Mouse (Mus musculus) intestine, embryonic 14.5 days (tissue): Measurements from ENCODE around the gene Lrguk. TPM values are rescaled to one million over a fixed set of nuclear protein-coding genes. Genes with fewer than 3 reads are reported as not detected.
A peak's percentile ranks its signal among the peaks of the same experiment; 100 is the strongest.

Source experiments
- ATAC-seq: fragments of 200-750 bp; cut with Nextera tagmentation; replicated peaks from 2 replicates; pipeline ENCODE4 v1.8.0; 2017; ENCODE audit warnings: low read depth, moderate number of reproducible peaks, moderate TSS enrichment, moderate library complexity; ENCODE audit not compliant: low FRiP score, low TSS enrichment
- DNase-seq: peaks from one replicate; pipeline ENCODE4 v3.0.0-alpha.2; 2018; ENCODE audit warnings: low spot score
- H3K27ac ChIP-seq: fragments of 300-500 bp; sonication (generic); 2 replicates; pipeline ENCODE4 v1.5.1; 2014; ENCODE audit warnings: low read depth, mild to moderate bottlenecking, control low read depth
- H3K27me3 ChIP-seq: fragments of 300-500 bp; sonication (generic); replicated peaks from 2 replicates; pipeline ENCODE4 v1.6.1; 2014; ENCODE audit warnings: low read length, control low read depth; ENCODE audit not compliant: control insufficient read depth, insufficient read depth
- H3K36me3 ChIP-seq: fragments of 300-500 bp; sonication (generic); 2 replicates; pipeline ENCODE4 v1.6.1; 2014; ENCODE audit warnings: low read length, control low read depth; ENCODE audit not compliant: control insufficient read depth, insufficient read depth
- H3K4me1 ChIP-seq: fragments of 300-500 bp; sonication (generic); replicated peaks from 2 replicates; pipeline ENCODE4 v1.6.1; 2014; ENCODE audit warnings: low read length, control low read depth, mixed read lengths; ENCODE audit not compliant: control insufficient read depth, insufficient read depth
- H3K4me2 ChIP-seq: fragments of 300-500 bp; sonication (generic); 2 replicates; pipeline ENCODE4 v1.6.1; 2014; ENCODE audit warnings: low read length
- H3K4me3 ChIP-seq: fragments of 300-500 bp; sonication (generic); 2 replicates; pipeline ENCODE4 v1.5.1; 2014; ENCODE audit warnings: low read depth, low read length, control low read depth, mixed read lengths
- H3K9ac ChIP-seq: fragments of 300-500 bp; sonication (generic); 2 replicates; pipeline ENCODE4 v1.6.1; 2014; ENCODE audit warnings: mild to moderate bottlenecking, low read length
- H3K9me3 ChIP-seq: fragments of 300-500 bp; sonication (generic); 2 replicates; pipeline ENCODE4 v1.6.1; 2016; ENCODE audit warnings: low read length, control low read depth; ENCODE audit not compliant: control insufficient read depth
- WGBS: fragments of 180-500 bp; shearing (Covaris S2); extraction: QIAGEN DNeasy Blood & Tissue Kit; methylation state at CpG from one replicate; pipeline ENCODE4 v1.1.7; 2014; 5-methylcytosine and 5-hydroxymethylcytosine counted together
- polyA plus RNA-seq: library from polyadenylated mRNA; unstranded; fragments of >200 nt; fragmentation: Nextera tagmentation; extraction: Ambion mirVana; gene quantifications from 2 replicates; pipeline ENCODE4 v1.2.1, GENCODE M21; 2014

The Lrguk gene
- polyA plus RNA-seq, 1 experiment from 2014 or later = 0.74 TPM

DNA sequence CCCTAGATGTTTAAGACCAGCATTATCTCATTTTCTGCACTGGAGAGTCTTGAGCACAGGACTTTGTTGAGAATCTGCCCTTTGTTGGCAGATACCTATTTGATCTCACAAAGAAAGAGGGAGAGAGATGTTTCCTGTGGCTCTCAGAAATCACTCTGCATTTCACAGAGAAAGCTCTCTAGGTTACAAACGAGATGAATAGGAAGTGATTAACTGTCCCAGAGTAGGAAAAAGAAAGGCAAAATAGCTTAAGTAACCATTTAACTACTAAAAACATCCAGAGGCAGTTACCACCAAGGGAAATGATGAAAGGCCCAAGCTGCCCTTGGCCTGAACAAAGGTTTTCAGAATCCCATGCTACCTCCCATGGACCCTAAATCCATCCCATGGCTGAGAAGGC, 26.2 kb upstream of the Lrguk start:
- no peaks in the 10 kb centered on the region for H3K4me1 ChIP-seq
- H3K27ac ChIP-seq = no peak overlapping the region
- DNase-seq (no peak), ATAC-seq (no peak)
- no peaks in the 10 kb centered on the region for H3K27me3 ChIP-seq
- no peak overlapping the region for H3K4me2 ChIP-seq
- H3K4me3 ChIP-seq = no peak overlapping the region
- 41% methylated on average over 1 of the region's 1 CpGs for WGBS
- no peaks in the 10 kb centered on the region for H3K36me3 ChIP-seq
- no peaks in the 10 kb centered on the region for H3K9me3 ChIP-seq
- no peak overlapping the region for H3K9ac ChIP-seq

DNA sequence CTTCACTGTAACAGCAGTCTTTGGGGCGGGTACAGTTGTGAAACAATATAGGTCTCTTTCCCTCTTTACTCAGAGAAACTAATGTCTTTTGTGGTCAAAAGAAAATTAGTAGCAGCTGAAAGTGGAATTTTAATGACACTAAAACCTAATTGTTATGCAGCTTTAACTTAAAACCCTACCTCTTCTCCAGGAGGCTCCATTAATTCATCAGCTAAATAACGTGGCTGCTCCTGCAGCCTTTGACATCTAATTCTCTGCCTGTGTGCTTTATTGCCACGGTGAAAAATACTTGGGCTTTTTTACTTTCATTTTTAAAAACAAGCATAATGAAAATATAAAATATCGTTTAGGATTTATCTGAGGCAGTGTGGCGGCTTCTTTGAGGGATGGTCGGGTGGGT, 15.8 kb upstream of the Lrguk start:
- Histone ChIP-seq H3K9ac (no peak overlapping the region), H3K27me3 (no peaks in the 10 kb centered on the region), H3K4me3 (no peak overlapping the region), H3K36me3 (no peaks in the 10 kb centered on the region), H3K27ac (no peak overlapping the region), H3K4me1 (no peaks in the 10 kb centered on the region), H3K4me2 (no peak overlapping the region), H3K9me3 (no peaks in the 10 kb centered on the region; the same call in 1 of the 2 replicates)
- ATAC-seq (no peak), DNase-seq (no peak)
- WGBS = 76% methylated on average over 6 of the region's 6 CpGs

DNA sequence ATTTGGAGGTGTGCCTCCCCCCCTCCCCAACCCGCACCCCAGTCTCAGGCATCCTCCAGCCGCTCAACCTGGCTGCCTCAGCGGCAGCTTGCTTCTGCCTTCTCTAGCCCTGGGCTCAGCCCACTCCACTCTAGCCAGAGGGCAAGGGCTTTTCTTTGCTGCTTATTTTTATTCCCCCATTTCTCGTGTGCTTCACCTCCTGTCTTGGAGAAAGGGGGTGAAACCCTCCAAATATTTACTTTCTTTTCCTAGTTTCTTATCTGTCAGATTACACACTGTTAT, 439 bp downstream of the Lrguk start:
- DNase-seq (no peak), ATAC-seq (peak; percentile 79; the same call in 1 of the 2 replicates)
- Histone ChIP-seq H3K27ac (no peak overlapping the region), H3K9me3 (no peaks in the 10 kb centered on the region), H3K27me3 (no peaks in the 10 kb centered on the region), H3K4me1 (0 out of 2 replicates have a peak, but pooled peaks cover 4% of the 10 kb centered on the region), H3K4me2 (peak overlapping the region; percentile 84), H3K9ac (peak overlapping the region; percentile 52), H3K36me3 (no peaks in the 10 kb centered on the region), H3K4me3 (peak overlapping the region; percentile 64)
- WGBS = 0% methylated on average over 4 of the region's 4 CpGs

DNA sequence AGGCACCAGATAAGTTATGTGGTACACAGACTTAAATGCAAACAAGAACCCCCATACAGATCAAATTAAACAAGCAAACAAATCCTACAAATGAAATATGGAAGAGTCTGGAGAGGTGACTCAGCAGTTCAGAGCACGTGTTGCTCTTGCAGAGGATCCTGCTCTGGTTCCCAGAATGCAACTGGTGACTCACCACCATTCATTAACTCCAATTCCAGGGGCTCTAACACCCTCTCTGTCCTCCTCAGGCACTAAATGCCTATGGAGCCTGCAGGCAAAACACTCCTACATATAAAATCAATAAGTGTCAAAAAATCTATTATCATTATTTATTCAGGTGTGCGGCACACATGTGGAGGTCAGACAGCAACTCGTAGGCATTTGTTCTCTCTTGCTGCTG, 4.8 kb downstream of the Lrguk start:
- H3K36me3 ChIP-seq = no peaks in the 10 kb centered on the region
- ATAC-seq = no peak
- WGBS = 56% methylated on average over 3 of the region's 3 CpGs
- no peak for DNase-seq
- H3K27ac ChIP-seq = no peak overlapping the region
- H3K9me3 ChIP-seq = no peaks in the 10 kb centered on the region
- H3K4me1 ChIP-seq = no peaks in the 10 kb centered on the region
- H3K4me2 ChIP-seq = no peak overlapping the region
- H3K9ac ChIP-seq = no peak overlapping the region
- H3K4me3 ChIP-seq = no peak overlapping the region
- H3K27me3 ChIP-seq = no peaks in the 10 kb centered on the region

DNA sequence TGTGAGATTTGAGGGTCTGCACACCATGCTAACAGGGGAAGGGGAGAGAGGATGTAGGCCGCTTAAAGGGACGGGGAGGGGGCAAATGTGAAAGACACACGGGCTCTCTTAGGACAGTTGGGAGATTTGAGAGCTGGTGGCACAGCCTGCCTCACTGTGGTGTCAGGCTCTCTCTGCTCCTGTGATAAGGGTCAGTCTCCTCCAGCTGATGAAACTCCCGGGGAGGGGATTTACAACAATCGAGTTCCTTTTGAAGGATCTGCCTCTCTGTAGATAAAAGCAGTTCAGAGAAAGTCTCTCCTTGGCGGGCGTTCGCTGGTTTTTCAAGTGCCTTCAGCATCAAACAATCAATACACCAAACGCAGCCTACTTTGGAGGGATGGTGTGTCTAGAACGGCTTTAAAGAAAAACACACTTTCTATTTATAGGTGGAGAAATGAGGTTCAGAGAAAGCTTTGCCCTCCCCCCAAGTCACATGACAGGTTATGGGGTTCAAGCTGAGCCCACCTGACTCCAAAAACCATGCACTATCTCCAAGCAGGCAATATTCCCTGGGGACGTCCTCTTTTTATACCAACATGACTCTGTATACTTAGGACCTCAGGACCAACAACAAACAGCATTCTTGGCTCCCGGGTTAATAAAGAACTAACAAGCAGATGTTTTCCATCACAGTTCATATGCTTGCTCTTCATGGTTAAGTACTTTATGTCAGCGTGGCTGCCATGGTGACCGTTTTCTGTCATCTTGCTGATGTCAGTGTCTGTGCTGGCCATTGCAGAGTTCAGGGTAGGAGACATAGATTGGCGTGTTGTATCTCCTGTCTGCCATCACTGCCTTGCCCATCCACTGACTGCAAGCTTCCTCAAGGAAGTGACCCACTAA, 5.6 kb downstream of the Lrguk start:
- Histone ChIP-seq H3K36me3 (no peaks in the 10 kb centered on the region), H3K9me3 (no peaks in the 10 kb centered on the region), H3K27ac (no peak overlapping the region), H3K9ac (no peak overlapping the region), H3K4me2 (no peak overlapping the region), H3K4me3 (no peak overlapping the region), H3K4me1 (no peaks in the 10 kb centered on the region), H3K27me3 (no peaks in the 10 kb centered on the region)
- ATAC-seq = no peak
- DNase-seq = no peak
- WGBS = 33% methylated on average over 15 of the region's 15 CpGs

DNA sequence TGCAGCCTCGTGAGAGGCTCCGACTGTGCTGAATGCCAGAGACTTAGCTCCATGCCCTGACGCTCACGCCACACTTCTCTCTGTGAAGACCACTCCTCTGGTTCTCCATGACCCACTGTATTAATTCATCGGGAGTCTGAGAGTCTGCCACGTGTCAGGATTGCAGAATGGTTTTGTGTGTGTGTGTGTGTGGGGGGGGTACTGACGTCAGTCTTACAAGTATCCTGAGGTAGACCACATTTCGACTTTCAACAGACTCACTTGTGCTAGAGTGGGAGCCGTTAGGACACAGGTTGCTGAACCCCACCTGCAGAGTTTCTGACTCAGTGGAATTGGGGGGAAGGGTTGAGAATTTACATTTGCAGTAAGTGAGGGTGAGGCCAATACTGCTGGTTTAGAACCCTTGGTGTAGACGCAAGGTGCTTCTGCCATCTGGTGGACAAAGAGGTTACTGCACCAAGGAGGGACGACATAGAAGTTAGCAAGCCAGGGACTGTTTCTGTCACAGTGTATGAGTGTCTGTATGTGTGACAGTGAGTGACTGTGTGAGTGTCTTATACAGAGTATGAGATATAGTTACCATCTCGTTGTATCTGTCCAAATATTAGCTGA, 11.5 kb downstream of the Lrguk start:
- Histone ChIP-seq H3K4me2 (no peak overlapping the region), H3K9ac (no peak overlapping the region), H3K4me3 (no peak overlapping the region), H3K9me3 (no peaks in the 10 kb centered on the region), H3K27ac (no peak overlapping the region), H3K4me1 (no peaks in the 10 kb centered on the region), H3K36me3 (no peaks in the 10 kb centered on the region), H3K27me3 (no peaks in the 10 kb centered on the region)
- ATAC-seq = 0 out of 2 replicates have a peak, but pooled peaks have one; percentile 36
- 47% methylated on average over 12 of the region's 12 CpGs for WGBS
- peak; percentile 88 for DNase-seq

DNA sequence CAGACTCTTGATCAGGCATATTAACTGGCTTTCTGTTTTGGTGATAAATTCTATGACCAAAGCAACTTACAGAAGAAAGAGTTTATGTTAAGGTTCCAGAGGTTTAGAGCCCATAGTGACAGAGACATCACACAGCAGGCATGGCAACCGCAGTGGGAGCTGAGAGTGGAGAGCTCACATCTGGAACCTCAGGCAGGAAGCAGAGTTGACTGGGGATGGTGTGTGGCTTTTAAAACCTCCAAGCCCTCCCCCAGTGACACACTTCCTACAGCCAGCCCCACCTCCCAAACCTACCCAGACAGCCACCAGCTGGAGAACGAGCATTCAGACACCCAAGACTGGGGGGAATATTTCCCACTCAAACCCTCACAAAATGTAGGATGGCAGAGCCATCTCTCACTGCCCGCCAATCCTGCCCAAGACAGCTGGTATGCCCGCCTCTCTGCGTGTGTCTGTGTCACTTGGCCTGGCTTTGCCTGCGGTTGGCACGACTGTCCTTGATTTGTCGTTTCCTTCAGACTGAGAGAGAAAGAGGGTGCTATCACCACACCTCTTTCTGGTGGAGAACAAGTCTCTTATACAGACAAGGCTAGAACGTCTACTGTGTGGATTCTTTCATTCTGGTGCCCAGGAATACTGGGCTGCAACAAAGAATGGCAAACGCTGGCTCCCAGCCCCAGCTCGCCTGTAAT, 12.5 kb downstream of the Lrguk start:
- Histone ChIP-seq H3K4me2 (no peak overlapping the region), H3K4me1 (no peaks in the 10 kb centered on the region), H3K36me3 (no peaks in the 10 kb centered on the region), H3K27ac (no peak overlapping the region), H3K9me3 (no peaks in the 10 kb centered on the region), H3K4me3 (no peak overlapping the region), H3K9ac (no peak overlapping the region), H3K27me3 (no peaks in the 10 kb centered on the region)
- no peak for DNase-seq
- no peak for ATAC-seq
- WGBS = 81% methylated on average over 11 of the region's 11 CpGs

DNA sequence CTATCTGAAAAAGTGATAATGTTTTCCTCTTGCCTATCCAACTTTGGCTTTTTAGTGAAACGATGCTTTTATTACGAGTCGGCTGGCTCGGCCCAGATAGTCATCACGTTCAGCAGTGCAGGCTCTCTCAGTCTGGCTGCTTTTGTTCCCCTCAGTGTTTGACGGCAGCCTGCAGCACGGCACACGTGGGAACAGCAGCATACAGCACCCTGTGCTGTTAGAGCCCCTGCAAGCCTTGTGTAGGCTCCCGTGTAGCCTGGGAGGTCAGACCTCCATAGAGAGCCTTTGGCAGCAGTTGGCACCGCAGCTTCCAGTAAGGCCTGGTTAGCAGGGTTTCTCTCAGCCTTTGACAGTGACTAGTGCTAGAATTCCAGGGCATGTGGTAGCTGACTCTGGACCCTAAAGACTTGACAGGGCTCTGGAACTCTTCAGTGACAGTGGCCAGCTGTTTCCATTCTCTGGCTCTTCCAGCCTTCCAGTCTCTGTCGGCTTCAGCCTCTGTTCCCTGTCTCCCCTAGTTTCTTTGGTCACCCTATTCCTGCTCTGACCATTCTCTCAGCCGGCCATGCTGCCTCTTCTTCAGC, 15.1 kb downstream of the Lrguk start:
- ATAC-seq = no peak
- peak; percentile 58 for DNase-seq
- Histone ChIP-seq H3K27me3 (no peaks in the 10 kb centered on the region), H3K27ac (no peak overlapping the region), H3K4me1 (no peaks in the 10 kb centered on the region), H3K9ac (no peak overlapping the region), H3K36me3 (no peaks in the 10 kb centered on the region), H3K4me2 (no peak overlapping the region), H3K9me3 (no peaks in the 10 kb centered on the region), H3K4me3 (no peak overlapping the region)
- WGBS = 40% methylated on average over 12 of the region's 12 CpGs
